Mouse (Mus musculus): ENCODE measurements at regions not wholly inside any gene's neighbourhood (a gene's known extent, or its start where the extent isn't known, plus 50 kb on each side); places are given as distances from the start of the nearest gene placed in this dataset.

DNA sequence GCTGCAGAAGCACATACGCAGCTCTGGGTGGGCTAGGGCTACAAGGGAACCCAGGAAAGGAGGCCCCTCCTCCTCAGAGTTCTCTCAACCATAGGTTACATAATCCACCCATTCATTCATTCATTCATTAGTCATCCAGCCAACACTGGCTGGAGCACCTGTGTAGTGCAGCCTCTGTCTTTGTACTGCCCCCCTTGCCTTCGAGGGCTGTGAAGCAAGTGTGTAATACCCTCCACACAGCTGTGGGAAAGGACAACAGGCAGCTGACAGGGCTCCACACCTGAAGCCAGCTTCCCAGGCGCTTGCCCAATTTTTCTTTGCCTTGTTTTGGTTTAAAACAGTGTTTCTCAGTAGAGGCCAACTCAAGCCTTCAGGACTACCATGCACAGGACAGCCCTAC lies 285.0 kb upstream of the Runx1 start:
- DNase-seq = no peak

DNA sequence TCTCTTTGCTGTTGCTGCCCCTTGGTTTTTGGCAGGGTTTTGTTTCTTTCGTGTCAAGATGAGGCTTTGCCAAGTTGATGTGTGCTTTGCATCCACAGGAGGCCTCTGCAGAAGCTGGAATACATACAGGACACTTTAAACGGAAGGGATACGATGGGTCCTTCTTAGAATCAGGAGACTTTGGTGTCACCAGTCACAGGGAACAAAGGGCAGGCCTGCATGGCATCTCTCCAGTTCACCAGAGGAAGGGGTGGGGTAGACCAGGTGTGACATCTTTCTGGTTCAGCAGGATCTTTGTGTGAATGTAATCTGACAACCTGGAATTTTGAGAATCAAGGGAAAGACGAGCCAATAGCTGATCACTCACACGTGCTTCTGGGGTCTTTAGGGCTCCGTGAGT lies 284.5 kb upstream of the Runx1 start:
- DNase-seq = no peak

DNA sequence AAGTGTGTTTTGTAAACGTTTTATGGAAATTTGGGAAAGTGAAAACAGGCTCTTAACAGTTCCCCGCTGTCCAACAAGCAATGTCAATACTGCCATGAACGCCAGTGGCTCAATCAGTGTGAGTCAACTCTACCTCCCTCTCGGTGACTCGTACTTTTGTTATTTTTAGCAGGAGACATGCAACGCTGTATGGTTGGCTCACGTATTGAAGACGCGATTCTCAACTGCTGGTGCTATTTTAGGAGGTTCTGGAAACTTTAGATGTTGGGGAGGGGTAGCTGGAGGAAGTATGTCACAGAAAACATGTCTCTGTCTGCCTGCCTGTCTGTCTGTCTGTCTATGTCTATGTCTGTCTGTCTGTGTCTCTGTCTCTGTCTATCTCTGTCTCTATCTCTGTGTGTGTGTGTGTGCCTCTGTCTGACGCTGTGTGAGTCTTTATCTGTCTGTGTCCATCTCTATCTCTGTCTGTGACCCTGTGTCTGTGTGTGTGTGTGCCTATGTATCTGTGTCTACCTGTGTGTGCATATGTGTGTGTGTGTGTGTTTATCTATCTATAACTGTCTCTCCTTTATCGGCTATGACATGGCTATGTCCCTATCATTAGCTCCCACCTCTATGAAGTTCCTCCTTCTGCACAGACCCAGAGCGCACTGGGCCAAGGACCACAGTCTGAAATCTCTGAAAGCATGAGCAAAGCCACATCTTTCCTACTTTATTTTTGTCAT lies 283.9 kb upstream of the Runx1 start:
- no peak for DNase-seq

DNA sequence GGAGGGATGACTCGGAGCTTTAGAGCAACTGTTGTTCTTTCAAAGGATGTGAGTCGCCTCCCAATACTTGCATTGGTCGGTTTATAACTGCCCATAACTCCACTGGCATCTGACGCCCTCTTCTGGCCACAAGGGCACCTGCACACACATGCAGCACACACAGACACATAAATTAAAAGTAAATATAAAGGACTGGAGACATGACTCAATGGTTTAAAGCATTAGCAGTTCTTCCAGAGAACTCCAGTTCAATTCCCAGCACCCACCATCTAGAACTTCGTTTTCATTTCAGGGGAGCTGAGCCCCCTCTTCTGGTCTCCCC lies 281.5 kb upstream of the Runx1 start:
- DNase-seq = no peak

DNA sequence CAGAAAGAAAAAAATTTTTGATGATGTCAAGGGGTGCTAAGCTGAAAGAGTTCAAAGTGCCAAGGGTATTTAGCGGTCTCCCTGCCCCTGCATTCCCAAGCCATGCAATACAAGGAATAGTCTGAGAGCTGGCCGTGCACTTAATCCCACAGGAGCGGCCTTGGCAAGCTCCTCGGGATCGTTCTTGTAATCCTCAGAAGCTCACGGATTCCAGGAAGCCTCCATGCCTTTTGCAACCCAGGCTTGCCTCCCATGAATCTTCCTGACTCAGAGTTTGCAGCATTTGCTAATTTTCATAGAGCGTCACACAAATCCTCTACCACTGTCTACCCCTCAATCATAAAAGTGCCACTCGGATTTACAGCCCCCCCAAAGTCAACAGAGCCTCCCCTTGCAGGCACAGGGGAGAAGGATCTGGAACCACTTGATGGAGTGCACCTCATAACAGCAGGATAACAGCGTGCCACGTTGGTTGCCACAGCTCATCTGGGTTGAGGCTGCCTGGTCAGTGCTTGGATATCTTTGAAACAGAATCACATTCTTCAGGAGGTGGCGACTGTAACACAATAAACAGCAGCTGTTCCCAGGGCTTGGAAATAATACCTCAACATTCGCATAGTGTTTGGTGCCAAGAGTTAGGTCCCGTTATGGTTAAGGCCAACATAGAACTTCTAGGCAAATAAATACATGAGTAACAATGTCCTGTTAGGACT lies 281.0 kb upstream of the Runx1 start:
- DNase-seq = no peak

DNA sequence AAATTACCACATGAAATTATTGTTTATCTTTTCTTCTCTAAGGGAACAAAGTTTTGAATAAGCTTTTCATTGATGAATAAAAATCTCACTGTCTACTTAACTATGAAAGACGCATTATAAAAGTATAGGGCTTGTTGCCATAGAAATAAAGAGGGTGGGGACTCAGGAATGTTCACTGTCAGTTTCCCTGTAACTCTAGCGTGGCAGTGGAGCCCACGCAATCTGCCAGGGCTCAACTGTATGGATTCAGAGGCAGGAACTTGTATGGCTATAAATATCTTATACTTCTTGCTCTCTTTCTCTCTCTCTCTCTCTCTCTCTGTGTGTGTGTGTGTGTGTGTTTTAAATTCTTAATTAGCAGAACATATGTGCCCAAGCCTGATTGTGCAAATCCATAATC lies 276.2 kb upstream of the Runx1 start:
- DNase-seq = no peak

DNA sequence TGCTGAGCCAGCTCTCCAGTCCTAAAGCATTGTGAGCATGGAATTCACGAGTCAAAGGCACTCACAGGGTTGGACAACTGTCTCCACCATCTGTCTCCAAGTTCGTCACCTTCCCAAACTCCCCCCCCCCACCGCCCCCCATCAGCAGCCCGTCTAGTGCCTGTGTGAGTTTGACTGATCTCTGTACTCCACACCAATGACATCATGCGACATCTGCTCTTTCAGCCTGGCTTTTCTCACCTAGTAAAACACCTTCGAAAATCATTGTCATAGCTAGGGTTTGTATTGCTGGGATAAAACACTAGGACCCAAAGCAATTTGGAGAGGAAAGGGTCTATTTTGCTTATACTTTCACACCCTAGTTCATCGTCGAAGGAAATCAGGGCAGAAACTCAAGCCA lies 272.1 kb upstream of the Runx1 start:
- no peak for DNase-seq

DNA sequence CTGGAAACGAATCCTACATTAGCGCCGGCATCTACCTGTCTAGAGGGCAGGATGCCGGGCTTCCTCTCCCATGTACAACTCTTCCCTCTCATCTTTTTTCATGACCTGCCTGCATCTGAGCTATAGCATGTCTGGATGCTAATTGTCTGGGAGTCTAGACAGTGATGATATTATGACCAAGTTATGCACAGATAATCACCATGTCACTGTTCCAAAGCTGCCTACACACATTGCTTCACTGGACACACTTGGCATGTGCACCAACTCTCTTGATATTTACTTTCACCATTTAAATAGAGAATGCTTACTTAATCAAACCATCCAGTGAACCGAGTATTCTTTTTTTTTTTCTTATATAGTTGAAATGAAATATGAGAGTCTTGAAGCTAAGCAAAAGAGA lies 270.2 kb upstream of the Runx1 start:
- DNase-seq = no peak

DNA sequence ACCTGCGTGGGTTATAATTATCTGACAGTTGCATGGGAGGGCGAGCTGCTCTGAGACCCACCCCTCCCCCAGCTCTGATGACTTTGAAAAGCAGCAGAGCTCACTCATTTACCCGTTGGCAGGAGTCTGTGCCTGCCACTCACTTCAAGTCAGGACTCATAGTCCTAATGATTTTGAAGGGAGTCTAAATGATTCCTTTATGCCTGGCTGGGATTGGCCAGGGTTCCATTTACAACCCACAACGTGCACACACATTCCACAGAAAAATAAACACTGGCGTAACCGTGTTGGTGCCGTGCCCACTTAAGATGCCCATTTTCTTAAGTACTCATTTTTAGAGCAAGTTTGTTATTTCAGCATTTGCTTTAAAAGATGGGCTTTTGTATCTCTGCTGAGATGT lies 266.8 kb upstream of the Runx1 start:
- no peak for DNase-seq

DNA sequence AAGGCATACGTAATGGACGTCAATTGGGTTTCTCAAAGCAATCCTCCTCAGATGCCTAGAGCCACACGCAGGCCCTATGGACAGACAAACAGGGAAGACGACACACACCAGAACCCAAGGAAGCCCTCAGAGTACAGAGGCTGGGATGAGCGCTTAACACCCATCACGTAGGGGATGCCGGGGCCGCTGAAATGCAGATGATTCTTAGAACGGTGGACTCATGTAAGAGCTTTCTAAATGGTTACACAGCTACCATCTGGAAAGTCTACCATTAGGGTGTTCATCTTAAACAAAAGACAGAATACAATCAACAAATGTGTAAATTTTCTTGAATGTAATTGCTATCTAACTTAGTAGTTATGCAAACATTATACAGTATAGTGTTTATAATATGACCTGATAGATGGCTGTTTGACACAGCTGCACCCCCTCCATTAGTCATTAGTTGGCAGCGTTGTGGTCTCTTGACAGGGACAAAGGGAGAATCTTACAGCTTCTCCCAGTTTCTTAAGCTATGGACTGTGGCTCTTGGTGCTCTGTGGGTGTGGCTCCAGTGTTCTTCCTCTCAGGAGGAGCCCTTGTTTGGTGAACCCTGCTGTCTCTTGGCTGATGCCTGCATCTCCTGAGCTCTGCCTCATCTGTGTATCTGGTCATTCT lies 259.4 kb upstream of the Runx1 start:
- no peak for DNase-seq

DNA sequence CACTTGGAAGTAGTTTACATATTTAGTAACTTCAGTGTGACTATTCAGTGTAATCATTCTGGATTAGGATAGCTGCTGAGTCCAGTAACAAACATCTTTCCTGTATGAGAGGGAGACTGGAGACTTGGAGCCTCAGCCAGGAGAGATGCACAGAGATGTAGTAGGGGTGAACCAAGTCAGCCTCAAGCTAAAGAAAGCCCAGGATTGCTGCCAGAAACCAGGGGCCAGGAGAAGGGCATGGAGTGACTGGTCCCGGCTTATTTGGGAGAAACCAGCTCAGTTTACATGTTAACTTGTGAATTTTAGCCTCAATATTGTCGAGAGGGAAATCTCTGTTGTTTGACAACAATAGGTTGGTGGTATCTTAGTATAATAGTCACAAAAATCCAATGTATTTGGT lies 257.8 kb upstream of the Runx1 start:
- DNase-seq = no peak

DNA sequence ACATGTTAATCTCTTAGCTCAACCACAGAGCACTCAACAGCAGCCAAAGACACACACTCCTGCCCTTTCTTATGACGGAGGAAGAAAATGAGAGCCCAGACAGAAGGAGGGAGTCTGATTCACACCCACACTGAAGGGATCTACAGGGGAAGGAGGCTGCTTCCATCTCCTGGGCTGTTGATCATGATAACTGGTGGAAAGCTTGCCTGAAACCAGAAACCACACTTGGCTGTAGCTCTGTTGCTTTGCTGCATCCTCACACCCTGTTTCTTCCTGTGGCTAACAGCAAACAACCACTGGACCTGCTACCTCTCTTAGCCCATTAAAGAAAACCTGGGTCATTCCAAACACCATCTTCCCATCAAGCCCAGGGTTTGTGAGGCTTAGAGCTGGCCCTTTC lies 257.2 kb upstream of the Runx1 start:
- DNase-seq = no peak

DNA sequence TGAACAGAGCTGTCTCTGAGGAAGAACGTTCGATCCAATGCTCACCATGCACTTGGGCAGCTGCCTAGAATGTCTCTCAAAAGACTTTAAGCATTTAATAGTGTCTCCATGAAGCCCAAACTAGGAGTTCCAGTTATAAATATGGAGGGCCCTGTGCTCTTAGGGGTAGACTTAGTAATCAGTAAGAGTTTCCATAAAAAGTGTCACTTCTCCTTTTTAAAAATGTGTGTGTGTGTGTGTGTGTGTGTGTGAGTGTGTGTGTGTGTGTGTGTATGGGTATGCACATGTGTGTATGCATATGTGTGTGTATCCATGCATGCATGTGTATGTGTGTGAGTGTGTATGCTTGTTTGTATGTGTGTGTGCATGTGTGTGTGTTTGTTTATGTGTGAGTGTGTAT lies 255.6 kb upstream of the Runx1 start:
- no peak for DNase-seq

DNA sequence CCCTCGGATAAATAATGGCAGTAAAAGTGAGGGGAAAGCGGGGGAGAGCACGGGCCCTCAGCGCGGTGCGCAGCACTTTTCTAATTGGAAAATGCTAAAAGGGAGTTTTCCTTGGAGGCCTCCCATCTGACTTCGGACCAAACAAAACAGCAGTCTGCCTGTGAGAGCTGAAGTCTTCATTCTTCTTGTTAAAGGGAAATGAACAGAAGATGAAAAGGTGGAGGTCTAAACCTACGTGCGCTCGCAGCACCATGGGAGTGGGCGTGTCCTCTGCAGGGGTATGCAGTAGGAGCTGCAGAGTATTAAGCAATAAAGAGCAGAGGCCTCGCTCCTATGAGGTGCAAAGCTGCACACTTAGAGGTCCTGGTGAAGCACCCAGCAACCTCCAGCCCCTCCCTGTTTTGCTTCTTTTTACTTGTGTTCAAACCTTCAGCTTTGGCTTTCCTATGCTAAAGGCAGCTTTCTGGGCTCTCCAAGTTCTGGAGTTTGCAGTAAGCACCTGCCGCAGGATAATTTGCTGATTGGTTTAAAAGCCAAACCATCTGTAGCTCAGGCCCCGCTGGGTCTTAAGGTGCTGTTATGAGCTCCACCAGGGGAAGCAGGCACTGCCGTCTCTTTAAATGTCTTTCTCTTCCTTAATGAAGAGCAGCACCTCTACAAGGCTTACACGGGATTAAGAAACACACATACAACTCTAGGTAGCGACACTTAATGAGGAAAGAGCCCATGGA lies 253.9 kb upstream of the Runx1 start:
- DNase-seq = no peak

DNA sequence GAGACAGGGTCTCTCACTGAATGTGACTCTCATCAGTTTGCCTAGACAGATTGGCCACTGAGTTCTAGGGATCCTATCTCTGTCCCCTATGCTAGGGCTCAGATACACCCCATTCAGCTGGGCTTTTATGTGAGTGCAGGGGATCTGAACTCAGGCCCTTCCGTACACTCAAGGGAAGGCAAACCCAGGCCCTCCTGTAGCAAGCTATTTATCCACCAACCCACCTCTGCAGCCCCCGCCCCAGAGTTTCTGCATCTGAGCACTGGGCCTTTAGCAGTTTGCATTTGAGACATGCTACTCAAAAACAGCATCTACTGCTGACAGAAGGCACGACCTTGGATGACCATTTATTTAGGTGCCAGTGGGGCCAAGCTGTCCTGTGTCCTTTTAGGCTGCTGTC lies 253.0 kb upstream of the Runx1 start:
- DNase-seq = no peak

DNA sequence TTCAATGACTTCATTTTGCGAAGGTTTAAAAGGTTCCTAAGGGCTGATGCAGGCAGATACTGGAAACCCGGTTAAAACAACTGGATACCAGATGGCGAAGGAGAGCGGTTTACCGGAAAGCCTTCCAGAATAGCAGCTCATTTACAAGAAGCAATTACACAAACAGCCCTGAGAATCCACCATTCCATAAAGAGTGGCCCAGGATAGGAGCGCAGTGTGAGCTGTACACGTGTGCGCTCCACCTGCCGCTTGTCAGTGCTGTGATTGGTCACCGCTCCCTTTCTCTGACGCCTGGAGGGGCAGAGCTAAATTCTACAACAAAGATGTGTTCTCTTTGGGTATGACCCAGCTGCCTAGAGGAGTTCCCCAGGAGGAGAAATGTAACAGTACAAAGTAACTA lies 249.5 kb upstream of the Runx1 start:
- DNase-seq = no peak

DNA sequence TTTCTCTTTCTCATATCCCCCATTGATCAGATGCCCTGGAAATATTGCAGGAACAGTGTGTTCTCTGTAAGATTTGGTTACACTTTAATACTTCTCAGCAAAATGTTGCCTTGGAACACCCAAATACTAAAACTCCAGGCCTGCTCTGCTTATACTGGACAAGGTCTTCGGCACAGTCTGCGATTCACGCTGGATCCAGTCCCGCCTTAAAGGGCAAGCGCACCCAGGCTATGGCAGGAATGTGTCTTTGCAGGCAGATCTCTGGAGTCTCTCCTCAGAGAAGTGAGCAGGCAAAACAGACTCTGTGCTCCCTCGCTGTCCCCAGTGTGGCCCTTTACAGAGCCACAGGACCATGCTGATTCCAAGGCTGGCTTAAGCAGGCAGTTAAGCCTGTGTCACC lies 246.2 kb upstream of the Runx1 start:
- DNase-seq = no peak

DNA sequence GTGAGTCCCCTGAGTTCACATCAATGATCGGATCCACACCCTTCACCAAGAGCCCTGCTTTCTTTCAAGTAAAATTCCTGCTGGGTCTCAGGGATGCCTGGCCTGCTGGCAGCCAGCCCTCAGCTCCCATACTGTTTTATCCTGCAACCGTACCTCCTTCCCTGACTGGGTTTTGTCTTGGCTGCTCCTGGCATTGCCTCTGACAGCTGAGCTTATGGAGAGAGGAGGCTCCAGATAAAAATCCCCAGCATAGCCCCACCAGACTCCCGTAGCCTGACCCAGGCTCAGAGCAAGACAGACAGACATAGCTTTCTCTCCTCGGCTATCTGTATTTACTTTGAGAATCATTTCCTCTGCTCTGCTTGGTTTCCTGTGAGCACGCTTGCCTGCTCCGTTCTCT lies 245.8 kb upstream of the Runx1 start:
- no peak for DNase-seq

DNA sequence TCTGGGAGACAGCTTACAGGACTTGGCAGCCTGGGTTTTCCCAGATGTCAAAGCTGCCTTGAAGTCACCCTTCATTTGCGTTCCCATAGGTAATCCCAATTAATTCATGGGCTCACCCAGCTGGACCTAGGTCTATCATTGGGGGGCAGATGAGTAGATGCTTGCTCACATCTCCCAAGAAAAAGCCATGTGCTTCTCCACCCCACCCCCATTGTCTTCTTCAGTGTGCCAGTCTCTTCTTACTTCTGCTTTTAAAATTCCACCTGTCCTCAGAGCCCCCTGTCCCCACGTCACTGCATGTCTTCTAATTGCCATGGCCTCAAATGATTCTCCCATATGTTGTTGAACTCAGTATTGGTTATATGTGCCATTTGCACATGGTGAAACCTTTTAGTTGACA lies 240.9 kb upstream of the Runx1 start:
- no peak for DNase-seq

DNA sequence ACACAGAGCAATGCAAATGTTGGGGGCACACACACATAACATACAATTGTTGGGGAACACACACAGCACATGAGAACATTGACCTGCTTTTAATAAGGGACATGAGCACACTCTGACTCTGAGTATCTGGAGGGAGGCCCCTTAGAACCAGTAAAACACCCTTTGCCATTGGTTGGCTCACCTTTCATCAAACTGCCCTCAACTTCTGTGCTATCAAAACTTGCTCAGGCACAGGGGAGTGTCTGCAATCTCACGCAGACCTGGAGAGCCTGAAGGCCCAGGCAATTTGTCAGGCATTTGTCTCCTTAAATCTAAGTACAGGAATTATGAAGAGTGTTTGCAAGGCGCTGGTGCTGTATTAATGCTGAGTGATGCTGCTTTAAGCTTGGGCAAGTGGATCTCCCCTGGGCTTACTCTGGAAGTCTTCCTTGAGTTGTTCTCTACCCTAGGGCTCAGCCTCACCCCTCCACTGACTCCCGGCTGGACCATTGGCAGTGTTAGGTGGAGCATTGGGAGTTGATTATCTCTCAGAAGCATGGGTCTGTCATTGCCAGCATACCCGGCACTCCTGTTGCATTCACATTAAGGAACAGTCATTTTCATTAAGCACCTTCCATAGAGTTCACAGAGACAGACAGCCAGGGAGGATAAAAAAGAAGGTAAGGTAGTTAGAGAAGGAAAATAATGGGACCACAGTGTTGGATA lies 235.7 kb upstream of the Runx1 start:
- no peak for DNase-seq

DNA sequence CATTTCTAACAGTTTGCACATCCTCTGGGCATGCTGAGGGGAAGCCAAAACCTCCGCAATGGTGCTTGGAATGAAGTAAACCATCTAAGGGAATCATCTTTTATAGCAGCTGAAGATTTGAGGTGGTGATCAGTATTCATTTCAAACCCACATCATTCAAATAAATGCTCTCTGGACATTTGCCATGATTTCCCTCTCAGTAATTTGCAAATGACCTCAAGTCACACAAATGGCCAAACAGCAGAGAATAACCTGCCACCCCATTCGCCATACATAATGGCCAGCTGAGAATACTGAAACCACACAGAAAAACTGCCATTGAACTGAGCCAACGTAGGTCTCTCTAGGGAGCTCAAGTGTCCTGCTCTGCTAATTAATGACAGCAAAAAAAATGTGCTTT lies 230.3 kb upstream of the Runx1 start:
- DNase-seq = no peak

DNA sequence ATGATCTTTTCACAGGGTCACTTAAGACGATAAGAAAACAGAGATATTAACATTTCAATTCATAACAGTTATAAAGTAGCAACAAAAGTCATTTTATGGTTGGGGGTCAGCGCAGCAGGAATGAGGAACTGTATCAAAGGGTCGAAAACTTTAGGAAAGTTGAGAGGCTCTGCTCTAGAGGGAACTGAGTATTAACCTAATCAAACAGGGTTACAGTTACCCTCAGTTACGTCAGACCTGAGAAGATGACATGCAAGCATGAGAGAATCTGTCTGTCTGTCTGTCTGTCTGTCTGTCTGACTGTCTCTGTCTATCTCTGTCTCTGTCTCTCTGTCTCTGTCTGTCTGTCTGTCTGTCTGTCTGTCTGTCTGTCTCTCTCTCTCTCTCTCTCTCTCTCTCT lies 229.6 kb upstream of the Runx1 start:
- DNase-seq = no peak

DNA sequence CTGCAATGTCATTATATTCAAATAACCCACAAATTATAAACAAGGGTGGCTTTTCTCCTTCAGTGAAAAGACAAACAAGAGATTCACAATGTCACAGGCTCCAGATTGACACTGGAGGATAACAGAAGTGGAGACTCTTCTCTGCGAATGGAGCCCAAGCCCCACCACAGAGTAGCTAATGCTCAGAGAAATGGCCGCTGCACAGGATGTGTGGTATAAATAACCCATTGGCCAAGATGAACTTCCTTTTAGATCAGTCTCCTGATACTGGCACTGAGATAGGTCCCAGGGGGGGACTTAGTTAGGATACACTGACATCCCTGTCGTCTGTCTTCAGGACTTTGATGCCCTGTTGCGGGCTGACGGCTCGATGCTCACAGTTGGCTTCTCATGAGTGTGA lies 225.3 kb upstream of the Runx1 start:
- DNase-seq = no peak
